Mouse (Mus musculus) kidney, adult 2 months (tissue): ENCODE measurements around the gene Gm29735. TPM values are rescaled to one million over a fixed set of nuclear protein-coding genes. Genes with fewer than 3 reads are reported as not detected.
"Not testable (repeated sequence)": the region's sequence is repeated elsewhere in the genome, so short reads cannot be mapped to it uniquely, and the experiment has no call there.

Experiments
- DNase-seq: peaks from one replicate; pipeline ENCODE4 v3.0.0; 2021
- H3K27ac ChIP-seq: fragments of 200-500 bp; 2 replicates; pipeline ENCODE4 v1.5.1; 2012; ENCODE audit warnings: low read depth, low read length, control low read depth, inconsistent platforms; ENCODE audit not compliant: insufficient read depth
- H3K27me3 ChIP-seq: fragments of 200-500 bp; replicated peaks from 2 replicates; pipeline ENCODE4 v1.6.1; 2012; ENCODE audit warnings: mild to moderate bottlenecking, moderate library complexity, low read length, inconsistent platforms; ENCODE audit not compliant: control insufficient read depth, insufficient read depth
- H3K36me3 ChIP-seq: fragments of 200-500 bp; 2 replicates; pipeline ENCODE4 v1.6.1; 2012; ENCODE audit warnings: mild to moderate bottlenecking, moderate library complexity, low read length, inconsistent platforms; ENCODE audit not compliant: control insufficient read depth, insufficient read depth
- H3K4me1 ChIP-seq: fragments of 200-500 bp; 2 replicates; pipeline ENCODE4 v1.6.1; 2011; ENCODE audit warnings: low read length; ENCODE audit not compliant: control insufficient read depth, insufficient read depth
- H3K4me3 ChIP-seq: fragments of 200-500 bp; 2 replicates; pipeline ENCODE4 v1.5.1; 2011; ENCODE audit warnings: mild to moderate bottlenecking, low read depth, low read length, control low read depth; ENCODE audit not compliant: insufficient read depth
- CTCF ChIP-seq: fragments of 200-500 bp; conservative IDR thresholded peaks from 2 replicates; pipeline ENCODE4 v1.5.1; 2011; ENCODE audit warnings: low read depth, mild to moderate bottlenecking, control low read depth, low read length, moderate library complexity, mixed read lengths; ENCODE audit not compliant: insufficient read depth, insufficient read length
- POLR2A ChIP-seq: fragments of 200-500 bp; IDR thresholded peaks from one replicate; pipeline ENCODE4 v1.6.1; 2011; ENCODE audit warnings: low read depth, low read length, control low read depth
- WGBS: fragments of 180-500 bp; shearing (Covaris S2); methylation state at CpG from one replicate; pipeline ENCODE4 v1.1.7; 2018; 5-methylcytosine and 5-hydroxymethylcytosine counted together
- polyA plus RNA-seq: library from polyadenylated mRNA; depleted of rRNA; stranded (reverse); fragments of >200 nt; gene quantifications from 2 replicates; pipeline ENCODE4 v1.2.3, GENCODE M21; 2012; rRNA removed

Gm29735 gene
- polyA plus RNA-seq, result not detected in 2 replicates

DNA sequence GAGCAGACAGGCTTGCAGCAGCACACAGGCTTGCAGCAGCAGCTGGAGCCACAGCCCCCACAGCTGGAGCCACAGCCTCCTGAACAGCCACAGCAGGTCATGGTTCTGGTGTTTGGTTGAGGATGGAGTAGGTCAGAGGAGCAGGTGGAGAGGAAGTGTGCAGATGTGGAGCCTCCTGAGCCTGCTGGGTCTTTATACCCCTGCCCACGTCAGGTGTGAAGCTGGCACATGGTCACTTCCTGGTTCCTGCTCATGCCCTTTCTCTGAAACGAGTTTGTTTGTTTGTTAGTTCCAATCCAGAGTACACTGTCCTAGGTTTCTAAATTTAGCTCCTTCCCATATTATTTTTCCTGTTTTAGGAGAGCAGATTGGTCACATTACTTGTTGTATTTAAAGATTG, at the start of gene Gm29735:
Gene Gm29735, minus strand, starts transcription at position 101 of the 400 bp plus-strand sequence.
- WGBS, result 24% methylated on average over 2 of the region's 2 CpGs
- H3K36me3 ChIP-seq, H3K27ac ChIP-seq, H3K27me3 ChIP-seq, H3K4me1 ChIP-seq, H3K4me3 ChIP-seq, DNase-seq: not testable (repeated sequence)

DNA sequence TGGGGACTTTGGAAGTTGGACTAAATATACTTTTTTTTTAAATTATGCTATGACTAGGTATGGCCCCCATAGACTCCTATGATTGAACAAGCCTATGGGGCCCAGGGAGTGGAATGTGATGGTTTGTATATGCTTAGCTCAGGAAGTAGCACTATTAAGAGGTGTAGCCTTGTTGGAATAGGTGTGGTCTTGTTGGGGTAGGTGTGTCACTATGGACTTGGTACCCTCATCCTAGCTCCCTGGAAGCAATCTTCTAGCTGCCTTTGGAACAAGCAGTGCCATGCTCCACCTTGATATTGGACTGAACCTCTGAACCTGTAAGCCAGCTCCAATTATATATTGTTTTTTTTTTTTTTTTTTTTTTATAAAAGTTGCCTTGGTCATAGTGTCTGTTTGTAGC, 48.6 kb upstream of the Gm29735 start:
- H3K4me3 ChIP-seq, result no peak overlapping the region
- DNase-seq, result no peak
- no peaks in the 10 kb centered on the region for H3K36me3 ChIP-seq
- H3K4me1 ChIP-seq, result no peaks in the 10 kb centered on the region
- no peak overlapping the region for H3K27ac ChIP-seq
- no peak for TF ChIP-seq POLR2A
- no peak for TF ChIP-seq CTCF
- no peaks in the 10 kb centered on the region for H3K27me3 ChIP-seq

DNA sequence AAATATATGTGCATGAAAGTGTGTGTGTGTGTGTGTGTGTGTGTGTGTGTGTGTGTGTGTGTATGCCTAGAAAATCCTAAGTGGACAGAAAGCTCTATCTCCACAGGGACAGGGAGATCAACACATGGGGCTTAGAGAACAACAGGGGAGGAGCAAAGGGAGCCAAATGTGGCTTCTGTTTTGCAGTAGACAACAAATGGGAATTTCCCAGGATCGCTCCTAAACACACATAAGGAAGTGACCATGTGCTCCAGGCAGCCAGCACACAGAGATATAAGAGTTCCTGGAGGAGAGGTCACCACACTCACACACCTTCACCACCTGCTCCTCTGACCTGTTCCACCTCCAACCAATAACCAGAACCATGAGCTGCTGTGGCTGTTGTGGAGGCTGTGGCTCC, 44.2 kb upstream of the Gm29735 start, which contains the start of gene Krtap5-3:
Gene Krtap5-3, plus strand, starts transcription at position 301 of the 400 bp plus-strand sequence.
- Histone ChIP-seq H3K27ac (no peak within 1 kb of the TSS), H3K27me3 (no peaks in the 10 kb centered on the region), H3K4me3 (no peak within 1 kb of the TSS), H3K4me1 (no peaks in the 10 kb centered on the region), H3K36me3 (no peaks in the 10 kb centered on the region)
- DNase-seq, result no peak
- WGBS, result 32% methylated on average over 1 of the region's 1 CpGs
- TF ChIP-seq POLR2A (no peak), CTCF (no peak)

DNA sequence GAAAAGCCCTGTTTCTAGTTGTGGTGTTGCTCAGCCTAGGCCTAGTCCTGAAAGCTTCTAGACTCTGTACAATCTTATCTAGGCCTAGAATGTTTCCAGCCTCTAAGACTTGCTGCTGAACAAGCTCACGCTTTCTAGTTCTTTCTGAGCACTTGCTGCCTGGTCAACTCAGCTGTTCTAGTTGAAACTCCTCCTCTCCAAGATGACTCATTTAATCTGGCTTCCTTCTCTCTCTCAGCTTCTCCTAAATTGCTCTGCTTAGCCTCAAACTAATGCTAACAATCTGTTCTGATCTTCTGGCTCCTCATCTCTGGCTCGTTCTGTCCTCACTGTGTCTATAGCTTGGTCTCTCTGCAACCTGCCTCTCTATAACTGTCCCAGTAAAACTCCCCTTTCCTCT, 41.8 kb upstream of the Gm29735 start:
- H3K27ac ChIP-seq, result no peak overlapping the region
- no peaks in the 10 kb centered on the region for H3K36me3 ChIP-seq
- TF ChIP-seq CTCF (no peak), POLR2A (no peak)
- no peak overlapping the region for H3K4me3 ChIP-seq
- H3K27me3 ChIP-seq, result no peaks in the 10 kb centered on the region
- DNase-seq, result no peak
- H3K4me1 ChIP-seq, result no peaks in the 10 kb centered on the region
- WGBS, result 88% methylated on average over 2 of the region's 2 CpGs

DNA sequence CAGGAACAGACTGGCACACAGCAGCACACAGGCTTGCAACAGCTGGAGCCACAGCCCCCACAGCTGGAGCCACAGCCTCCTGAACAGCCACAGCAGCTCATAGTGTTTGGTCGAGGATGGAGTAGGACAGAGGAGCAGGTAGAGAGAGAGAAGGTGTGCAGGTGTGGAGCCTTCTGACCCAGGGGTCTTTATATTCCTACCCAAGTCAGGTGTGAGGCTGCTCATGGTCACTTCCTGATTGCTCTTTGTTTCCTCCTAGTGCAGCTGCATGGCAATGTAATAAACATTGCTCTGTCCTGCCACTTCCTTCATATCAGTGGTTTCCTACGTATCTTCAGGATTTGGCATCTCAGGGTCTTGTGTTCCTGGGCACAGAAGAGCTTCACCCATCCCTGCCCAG, 33.4 kb upstream of the Gm29735 start, which contains the start of gene Gm10153:
Gene Gm10153, minus strand, starts transcription at position 101 of the 400 bp plus-strand sequence.
- Histone ChIP-seq H3K4me1 (no peaks in the 10 kb centered on the region), H3K27ac (no peak within 1 kb of the TSS), H3K36me3 (no peaks in the 10 kb centered on the region), H3K27me3 (no peaks in the 10 kb centered on the region), H3K4me3 (no peak within 1 kb of the TSS)
- no peak for DNase-seq
- TF ChIP-seq CTCF, result no peak
- no peak for TF ChIP-seq POLR2A
- 29% methylated on average over 2 of the region's 2 CpGs for WGBS

DNA sequence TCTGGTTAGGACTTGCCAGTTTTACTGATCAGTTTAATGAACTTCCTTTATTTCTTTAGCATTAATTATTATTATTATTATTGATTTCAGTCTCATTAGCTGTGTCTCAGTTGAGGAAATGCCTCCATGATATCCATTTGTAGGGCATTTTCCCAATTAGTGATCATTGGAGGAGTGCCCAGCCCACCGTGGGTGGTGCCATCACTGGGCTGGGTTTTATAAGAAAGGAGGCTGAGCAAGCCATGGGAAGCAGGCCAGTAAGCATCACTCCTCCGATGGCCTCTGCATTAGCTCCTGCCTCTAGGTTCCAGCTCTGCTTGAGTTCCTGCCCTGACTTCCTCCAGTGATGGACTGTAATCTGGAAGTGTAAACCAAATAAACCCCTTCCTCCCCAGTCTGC, 31.2 kb upstream of the Gm29735 start:
- H3K27ac ChIP-seq, result no peak overlapping the region
- H3K4me3 ChIP-seq, result no peak overlapping the region
- WGBS, result 66% methylated on average over 2 of the region's 2 CpGs
- H3K36me3 ChIP-seq, result no peaks in the 10 kb centered on the region
- TF ChIP-seq CTCF (no peak), POLR2A (no peak)
- no peaks in the 10 kb centered on the region for H3K4me1 ChIP-seq
- no peaks in the 10 kb centered on the region for H3K27me3 ChIP-seq
- no peak for DNase-seq

DNA sequence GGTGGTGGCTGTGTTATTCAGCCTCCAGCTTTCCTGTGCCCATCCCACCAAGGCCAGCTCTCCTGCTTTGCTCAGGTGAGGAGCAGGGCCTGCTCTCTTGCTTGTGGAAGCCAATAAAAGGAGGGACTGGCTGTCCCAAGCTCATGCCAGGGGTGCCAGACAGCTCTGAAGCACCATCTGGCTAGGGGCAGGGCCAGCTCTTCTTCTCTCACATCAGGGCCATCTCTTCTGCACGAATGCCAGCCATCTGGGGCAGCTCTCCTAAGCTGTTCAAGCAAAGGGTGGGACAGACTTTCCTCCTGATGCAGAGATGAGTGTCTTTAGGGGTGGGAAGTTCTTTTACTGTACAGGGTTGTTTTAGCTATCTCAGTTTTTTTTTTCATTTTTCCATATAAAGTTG, 24.1 kb upstream of the Gm29735 start:
- Histone ChIP-seq H3K4me3 (no peak overlapping the region), H3K27ac (no peak overlapping the region), H3K36me3 (no peaks in the 10 kb centered on the region), H3K27me3 (no peaks in the 10 kb centered on the region), H3K4me1 (no peaks in the 10 kb centered on the region)
- no peak for DNase-seq
- no peak for TF ChIP-seq CTCF
- TF ChIP-seq POLR2A, result no peak
- 55% methylated on average over 1 of the region's 1 CpGs for WGBS

DNA sequence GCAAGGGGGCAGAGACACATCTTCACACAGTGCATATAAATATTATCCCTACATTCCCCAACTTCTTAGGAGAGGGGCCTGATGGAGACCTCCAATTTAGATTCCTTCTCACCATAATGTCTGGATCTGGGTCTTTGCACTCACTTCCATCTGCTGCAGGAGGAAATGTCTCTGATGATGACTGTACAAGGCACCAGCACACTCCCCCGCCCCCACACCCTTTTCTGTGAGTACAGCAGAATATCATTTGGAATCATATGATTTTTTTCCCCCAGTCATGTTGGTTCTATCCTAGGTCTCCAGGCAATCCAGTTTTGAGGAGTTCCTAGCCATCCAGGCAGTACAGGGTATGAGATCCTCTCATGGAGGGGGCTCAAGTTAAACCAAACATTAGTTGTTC, 21.8 kb upstream of the Gm29735 start:
- 90% methylated on average over 1 of the region's 1 CpGs for WGBS
- H3K4me3 ChIP-seq, result no peak overlapping the region
- no peak for TF ChIP-seq CTCF
- H3K27ac ChIP-seq, result no peak overlapping the region
- DNase-seq, result no peak
- H3K36me3 ChIP-seq, result no peaks in the 10 kb centered on the region
- no peaks in the 10 kb centered on the region for H3K27me3 ChIP-seq
- no peaks in the 10 kb centered on the region for H3K4me1 ChIP-seq

DNA sequence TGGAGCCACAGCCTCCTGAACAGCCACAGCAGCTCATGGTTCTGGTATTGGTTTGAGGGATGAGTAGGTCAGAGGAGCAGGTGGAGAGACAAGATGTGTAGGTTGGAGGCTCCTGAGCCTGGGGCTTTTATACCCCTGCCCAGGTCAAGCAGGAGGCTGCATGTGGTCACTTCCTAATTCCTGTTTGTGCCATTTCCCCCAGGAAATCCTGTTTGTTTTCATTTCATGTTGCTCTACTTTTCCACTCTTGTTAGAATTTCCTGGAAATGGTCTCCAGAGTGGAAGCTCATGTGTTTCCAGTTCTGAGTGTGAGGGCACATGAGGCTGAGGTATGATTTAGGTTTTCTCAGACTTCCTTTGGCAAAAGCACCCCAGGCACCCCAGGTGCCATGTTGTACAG, 19.0 kb upstream of the Gm29735 start, which contains the start of gene Krtap5-2:
Gene Krtap5-2, minus strand, starts transcription at position 101 of the 400 bp plus-strand sequence.
- not testable (repeated sequence) for H3K27ac ChIP-seq, H3K36me3 ChIP-seq, H3K4me1 ChIP-seq, H3K4me3 ChIP-seq, H3K27me3 ChIP-seq, DNase-seq
